19 mouse cellular contexts compared by ENCODE assay signal in genomic region chr11:87268803-87269202, GRCm38 (mm10).
A peak's percentile ranks its signal among the peaks of the same experiment; 100 is the strongest.
DNase-seq lines count a peak whose midpoint lies in the region; ATAC-seq and TF ChIP-seq lines count a peak whose summit lies in the region.
"Had no signal": no experiment of that assay in that cellular context is flagged by ENCODE, and none has a peak within 500 bp of the region (broad histone marks: within the 10 kb centered on the region; RNA-seq: fewer than 3 reads in every experiment).

No protein-coding gene starts in this region.

- H3K9ac ChIP-seq in heart, adult 2 months (ENCODE audit: low read depth, low read length): no peak overlapping the region
- no peak overlapping the region for H3K9ac ChIP-seq in heart, embryonic 11.5 days (ENCODE audit: low read depth, low read length)
- no peak overlapping the region for H3K9ac ChIP-seq in midbrain, postnatal 0 days (replicated peaks; ENCODE audit: low read length, poor library complexity, severe bottlenecking)
- H3K9ac ChIP-seq in midbrain, embryonic 13.5 days (replicated peaks): no peak overlapping the region
- H3K9ac ChIP-seq: embryonic facial prominence, embryonic 13.5 days; forebrain, embryonic 12.5 days; heart, embryonic 15.5 days; hindbrain, embryonic 14.5 days; liver, embryonic 12.5 days had no signal

- ATAC-seq in heart, embryonic 11.5 days (replicated peaks; ENCODE audit: insufficient number of reproducible peaks, low FRiP score, low TSS enrichment): no peak
- ATAC-seq in midbrain, postnatal 0 days (ENCODE audit: low FRiP score): no peak
- ATAC-seq in midbrain, embryonic 13.5 days: no peak
- ATAC-seq in megakaryocyte progenitor cell, adult 5-6 weeks (replicated peaks; ENCODE audit: poor library complexity): peak; percentile 50; the same call in 1 of the 2 replicates
- ATAC-seq: liver, embryonic 12.5 days; midbrain, embryonic 16.5 days had no signal

- no peak overlapping the region for H3K27ac ChIP-seq in heart, adult 2 months
- H3K27ac ChIP-seq in heart, embryonic 11.5 days (ENCODE audit: low read depth, low read length): no peak overlapping the region
- no peak overlapping the region for H3K27ac ChIP-seq in midbrain, postnatal 0 days (ENCODE audit: low read depth, low read length)
- no peak overlapping the region for H3K27ac ChIP-seq in midbrain, embryonic 13.5 days
- H3K27ac ChIP-seq: embryonic facial prominence, embryonic 13.5 days; forebrain, embryonic 12.5 days; heart, embryonic 15.5 days; hindbrain, embryonic 14.5 days; liver, embryonic 12.5 days; macrophage had no signal

- H3K4me1 ChIP-seq in heart, adult 2 months (ENCODE audit: control insufficient read depth, insufficient read depth, low read length): no peaks in the 10 kb centered on the region
- H3K4me1 ChIP-seq in heart, embryonic 11.5 days (ENCODE audit: control insufficient read depth, insufficient read depth, low read length): peaks cover 6% of the 10 kb centered on the region
- H3K4me1 ChIP-seq in midbrain, postnatal 0 days (ENCODE audit: insufficient read depth, low read length): no peaks in the 10 kb centered on the region
- H3K4me1 ChIP-seq in midbrain, embryonic 13.5 days (replicated peaks): peaks cover 7% of the 10 kb centered on the region
- H3K4me1 ChIP-seq: heart, embryonic 15.5 days had no signal

- no peaks in the 10 kb centered on the region for H3K27me3 ChIP-seq in heart, adult 2 months (ENCODE audit: control insufficient read depth, insufficient read depth, low read length)
- no peaks in the 10 kb centered on the region for H3K27me3 ChIP-seq in heart, embryonic 11.5 days (ENCODE audit: control insufficient read depth, insufficient read depth, low read length)
- no peaks in the 10 kb centered on the region for H3K27me3 ChIP-seq in midbrain, postnatal 0 days (ENCODE audit: insufficient read depth, low read length)
- H3K27me3 ChIP-seq in midbrain, embryonic 13.5 days: no peaks in the 10 kb centered on the region
- H3K27me3 ChIP-seq: embryonic facial prominence, embryonic 13.5 days; forebrain, embryonic 12.5 days; heart, embryonic 15.5 days; liver, embryonic 12.5 days had no signal

- WGBS in heart, adult 2 months: 79% methylated on average over 2 of the region's 2 CpGs
- WGBS in heart, embryonic 11.5 days (ENCODE audit: insufficient replicate concordance): 77% methylated on average over 2 of the region's 2 CpGs
- 91% methylated on average over 2 of the region's 2 CpGs for WGBS in midbrain, postnatal 0 days
- WGBS in midbrain, embryonic 13.5 days: 95% methylated on average over 2 of the region's 2 CpGs

- H3K79me2 ChIP-seq in heart, adult 2 months (replicated peaks; ENCODE audit: control insufficient read depth, insufficient read depth, low read length): no peaks in the 10 kb centered on the region

- H3K4me3 ChIP-seq in heart, adult 2 months: no peak overlapping the region
- no peak overlapping the region for H3K4me3 ChIP-seq in heart, embryonic 11.5 days (ENCODE audit: low read depth, low read length)
- no peak overlapping the region for H3K4me3 ChIP-seq in midbrain, postnatal 0 days (ENCODE audit: low read depth, low read length)
- no peak overlapping the region for H3K4me3 ChIP-seq in midbrain, embryonic 13.5 days (replicated peaks)
- H3K4me3 ChIP-seq: embryonic facial prominence, embryonic 13.5 days; forebrain, embryonic 12.5 days; heart, embryonic 15.5 days; liver, embryonic 12.5 days had no signal

- TF ChIP-seq POLR2A in heart, adult 2 months (IDR thresholded peaks at IDR 0.05; ENCODE audit: insufficient read depth, low read depth, low read length): no peak

- H3K9me3 ChIP-seq in heart, embryonic 11.5 days (replicated peaks; ENCODE audit: control insufficient read depth, low read length): no peaks in the 10 kb centered on the region
- H3K9me3 ChIP-seq in midbrain, postnatal 0 days (ENCODE audit: low read length): no peaks in the 10 kb centered on the region
- no peaks in the 10 kb centered on the region for H3K9me3 ChIP-seq in midbrain, embryonic 13.5 days
- H3K9me3 ChIP-seq: forebrain, embryonic 12.5 days; heart, embryonic 15.5 days had no signal

- no peak overlapping the region for H3K4me2 ChIP-seq in heart, embryonic 11.5 days
- no peak overlapping the region for H3K4me2 ChIP-seq in midbrain, postnatal 0 days (ENCODE audit: low read depth, low read length, poor library complexity, severe bottlenecking)
- no peak overlapping the region for H3K4me2 ChIP-seq in midbrain, embryonic 13.5 days (replicated peaks)
- H3K4me2 ChIP-seq: embryonic facial prominence, embryonic 13.5 days; forebrain, embryonic 12.5 days; heart, embryonic 15.5 days; hindbrain, embryonic 14.5 days; liver, embryonic 12.5 days had no signal

- H3K36me3 ChIP-seq in heart, adult 2 months (ENCODE audit: control insufficient read depth, insufficient read depth, low read length): no peaks in the 10 kb centered on the region
- H3K36me3 ChIP-seq in heart, embryonic 11.5 days (ENCODE audit: control insufficient read depth, insufficient read depth, low read length): no peaks in the 10 kb centered on the region
- no peaks in the 10 kb centered on the region for H3K36me3 ChIP-seq in midbrain, postnatal 0 days (ENCODE audit: insufficient read depth, low read length)
- H3K36me3 ChIP-seq in midbrain, embryonic 13.5 days: no peaks in the 10 kb centered on the region
- H3K36me3 ChIP-seq: embryonic facial prominence, embryonic 13.5 days; forebrain, embryonic 12.5 days; heart, embryonic 15.5 days; liver, embryonic 12.5 days had no signal

- peak; percentile 40 for TF ChIP-seq CTCF in heart, adult 2 months (IDR thresholded peaks at IDR 0.05)
- peak; percentile 37; the same call in 1 of the 2 replicates for TF ChIP-seq CTCF in midbrain, postnatal 0 days (IDR thresholded peaks at IDR 0.05)

- no peak for DNase-seq in heart, adult 2 months
- DNase-seq in midbrain, postnatal 0 days (ENCODE audit: low spot score): no peak
- peak; percentile 31 for DNase-seq in NIH3T3 (ENCODE audit: low read depth)
- no peak for DNase-seq in adrenal gland, postnatal 36 days
- no peak for DNase-seq in heart, postnatal 14 days
- DNase-seq: cerebellum, postnatal 10 days; gastrocnemius, postnatal 10 days; kidney, postnatal 10 days; right cerebral cortex, adult 18-20 months had no signal

- intact Hi-C loops in heart, adult 2 months (cut with DNase I): no loop called here
- intact Hi-C loops in heart, postnatal 14 days (cut with DNase I): no loop called here

- TF ChIP-seq EP300 in heart, adult 2 months (IDR thresholded peaks at IDR 0.05; ENCODE audit: insufficient read depth, low read depth, low read length): no peak
